26 mouse cellular contexts compared by ENCODE assay signal in the genomic region with DNA sequence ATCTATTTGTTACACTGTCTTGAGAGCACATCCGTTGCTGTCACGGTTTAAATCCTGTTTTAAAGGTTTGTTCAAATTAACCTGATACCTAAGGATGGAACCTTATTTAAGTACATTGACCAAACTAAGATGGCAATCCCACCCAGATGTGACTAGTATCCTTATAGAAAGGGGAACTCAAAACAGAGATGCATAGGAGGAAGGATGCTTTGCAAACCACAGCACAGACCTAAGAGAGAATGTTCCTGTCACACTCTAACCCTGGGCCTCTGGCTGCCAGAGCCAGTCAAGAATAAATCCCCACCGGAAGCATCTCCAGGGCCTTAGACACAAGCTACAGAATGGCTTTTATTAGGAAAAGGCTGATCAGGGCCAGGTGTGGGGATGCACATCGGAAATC. TPM values are rescaled to one million over a fixed set of nuclear protein-coding genes. Genes with fewer than 3 reads are reported as not detected.
DNase-seq lines count a peak whose midpoint lies in the region; ATAC-seq and TF ChIP-seq lines count a peak whose summit lies in the region.
"Had no signal": no experiment of that assay in that cellular context is flagged by ENCODE, and none has a peak within 500 bp of the region (broad histone marks: within the 10 kb centered on the region; RNA-seq: fewer than 3 reads in every experiment).

No protein-coding gene starts in this region.

- 0 out of 2 replicates have a peak, but pooled peaks have one; percentile 10 for TF ChIP-seq EP300 in CH12.LX (IDR thresholded peaks at IDR 0.05; ENCODE audit: low read length)

- no peak for TF ChIP-seq CTCF in CH12.LX (conservative IDR thresholded peaks at IDR 0.05 in 1 of 2, IDR thresholded peaks at IDR 0.05 in 1 of 2; ENCODE audit: low read depth in 2 of 2, low read length in 2 of 2)

- in situ Hi-C loops in CH12.LX (cut with MboI; ENCODE audit: low pct_ligation_motif_present, low pct_unique_long_range_greater_than_20kb, low sequenced_read_pairs) = no loop called here

- H3K36me3 ChIP-seq in CH12.LX (replicated peaks in 1 of 2; ENCODE audit: control insufficient read depth in 1 of 2, insufficient read depth in 1 of 2, low read length in 1 of 2) = peaks cover 0 to 2% of the 10 kb centered on the region in 2 experiments
- H3K36me3 ChIP-seq: embryonic facial prominence, embryonic 12.5 days; forebrain, embryonic 15.5 days; G1E had no signal

- H3K4me1 ChIP-seq in CH12.LX (ENCODE audit: control insufficient read depth in 1 of 2, insufficient read depth in 2 of 2) = peaks cover 7 to 73% of the 10 kb centered on the region in 2 experiments; a peak in 3 of 4 replicates
- H3K4me1 ChIP-seq: embryonic facial prominence, embryonic 12.5 days; forebrain, embryonic 13.5 days; forebrain, embryonic 15.5 days had no signal

- no peak for TF ChIP-seq POLR2A in CH12.LX (IDR thresholded peaks at IDR 0.05; ENCODE audit: low read depth, low read length)

- H3K4me2 ChIP-seq in CH12.LX (ENCODE audit: insufficient read depth, low read depth, poor library complexity, severe bottlenecking) = no peak overlapping the region
- H3K4me2 ChIP-seq: embryonic facial prominence, embryonic 12.5 days; forebrain, embryonic 13.5 days; forebrain, embryonic 15.5 days had no signal

- no peak overlapping the region for H3K4me3 ChIP-seq in CH12.LX (replicated peaks in 1 of 3; ENCODE audit: low read depth in 2 of 3, low read length in 2 of 3, poor library complexity in 1 of 3)
- H3K4me3 ChIP-seq: embryonic facial prominence, embryonic 12.5 days; forebrain, embryonic 13.5 days; forebrain, embryonic 15.5 days had no signal

- DNase-seq in CH12.LX (ENCODE audit: extremely low read depth) = no peak
- DNase-seq in gastrocnemius, adult 18-20 months (ENCODE audit: low spot score) = no peak
- DNase-seq in left cerebral cortex, adult 11 months (ENCODE audit: low spot score) = no peak
- no peak for DNase-seq in heart, adult 8-10 months (ENCODE audit: low spot score)
- DNase-seq: adrenal gland, adult 8-10 months; adrenal gland, postnatal 14 days; adrenal gland, postnatal 36 days; cerebellum, adult 11-12 months; cerebellum, adult 2 months; cerebellum, adult 9-11 months; cerebellum, postnatal 14 days; cerebellum, postnatal 36 days; forebrain, postnatal 0 days had no signal

- TF ChIP-seq RAD21 in CH12.LX (IDR thresholded peaks at IDR 0.05; ENCODE audit: low read depth, low read length) = no peak

- H3K9ac ChIP-seq in CH12.LX (ENCODE audit: insufficient read depth, low read depth) = no peak overlapping the region
- H3K9ac ChIP-seq: embryonic facial prominence, embryonic 12.5 days; forebrain, embryonic 13.5 days; forebrain, embryonic 15.5 days; forebrain, postnatal 0 days had no signal

- no peak overlapping the region for H3K27ac ChIP-seq in CH12.LX (ENCODE audit: insufficient read depth, low read depth)
- H3K27ac ChIP-seq: embryonic facial prominence, embryonic 12.5 days; forebrain, embryonic 13.5 days; forebrain, embryonic 15.5 days had no signal

- H3K27me3 ChIP-seq in CH12.LX (replicated peaks) = no peaks in the 10 kb centered on the region
- H3K27me3 ChIP-seq: embryonic facial prominence, embryonic 12.5 days; forebrain, embryonic 13.5 days; forebrain, embryonic 15.5 days; Patski had no signal

- dilution Hi-C loops in CH12.LX (cut with MboI; ENCODE audit: extremely low pct_ligation_motif_present, extremely low pct_unique_long_range_greater_than_20kb, low sequenced_read_pairs) = no loop called here

- H3K9me3 ChIP-seq in CH12.LX (replicated peaks; ENCODE audit: low read length) = no peaks in the 10 kb centered on the region
- H3K9me3 ChIP-seq: embryonic facial prominence, embryonic 12.5 days; forebrain, embryonic 13.5 days; forebrain, embryonic 15.5 days; G1E had no signal

- peaks cover 2% of the 10 kb centered on the region; the same call in 1 of the 2 replicates for H3K79me2 ChIP-seq in CH12.LX (replicated peaks; ENCODE audit: control insufficient read depth, extremely low read depth, insufficient read depth, poor library complexity, severe bottlenecking)

- peak; percentile 57 for ATAC-seq in common myeloid progenitor, adult 5-6 weeks (replicated peaks; ENCODE audit: low read depth, poor library complexity, severe bottlenecking)
- ATAC-seq in megakaryocyte, adult 5-6 weeks (ENCODE audit: poor library complexity, severe bottlenecking) = 0 out of 2 replicates have a peak, but pooled peaks have one; percentile 32
- 0 out of 2 replicates have a peak, but pooled peaks have one; percentile 18 for ATAC-seq in monocyte, adult 5-6 weeks (replicated peaks; ENCODE audit: insufficient number of reproducible peaks, low FRiP score, low TSS enrichment, poor library complexity, severe bottlenecking)
- ATAC-seq: activated CD4-positive, CD25-positive, alpha-beta regulatory T cell, adult 4 months; forebrain, embryonic 13.5 days; forebrain, embryonic 15.5 days; forebrain, postnatal 0 days; Patski had no signal

TF ChIP-seq in CH12.LX, 34 proteins besides CTCF, POLR2A, EP300 and RAD21:
- TF ChIP-seq USF2 (conservative IDR thresholded peaks at IDR 0.05; ENCODE audit: low read depth, low read length) (no peak), ZMIZ1 (IDR thresholded peaks at IDR 0.05; ENCODE audit: low read depth, low read length) (no peak), ZC3H11A (IDR thresholded peaks at IDR 0.05; ENCODE audit: low read depth, low read length) (no peak), HCFC1 (IDR thresholded peaks at IDR 0.05; ENCODE audit: low read depth, low read length) (no peak), E2F4 (IDR thresholded peaks at IDR 0.05; ENCODE audit: insufficient replicate concordance, low read depth, low read length) (no peak), ETS1 (conservative IDR thresholded peaks at IDR 0.05; ENCODE audit: low read depth, low read length) (no peak), MAFK (IDR thresholded peaks at IDR 0.05; ENCODE audit: insufficient replicate concordance, low read length) (no peak), NELFE (IDR thresholded peaks at IDR 0.05; ENCODE audit: low read depth, low read length) (no peak), MAX (IDR thresholded peaks at IDR 0.05; ENCODE audit: low read length) (no peak), RCOR1 (conservative IDR thresholded peaks at IDR 0.05; ENCODE audit: low read depth, low read length) (no peak), MEF2A (IDR thresholded peaks at IDR 0.05; ENCODE audit: borderline replicate concordance, low read depth, low read length) (no peak), PAX5 (IDR thresholded peaks at IDR 0.05; ENCODE audit: low read length) (no peak)
TF ChIP-seq in CH12.LX: peak in this region for 0.

RNA-seq across cellular contexts. Expression of gene Zbtb46, which starts 21.1 kb away (rescaled TPM):
- total RNA-seq in CH12.LX (2012; rRNA removed) (4.1 and 9.3 TPM in 2 replicates), CH12.LX (2014; rRNA removed) (6.2 and 6.7 TPM in 2 replicates)
- polyA plus RNA-seq in CH12.LX (2012; ENCODE audit: insufficient read length, low read depth) = 5.3 and 6.0 TPM in 2 replicates
- total RNA-seq in common myeloid progenitor, adult 5-6 weeks (2017) = 7.5 and 8.9 TPM in 2 replicates
- 1.4 and 2.5 TPM in 2 replicates for total RNA-seq in megakaryocyte, adult 5-6 weeks (2015)
- 2.3 and 3.9 TPM in 2 replicates for total RNA-seq in megakaryocyte, adult 5-6 weeks (2017)
- 2.3 to 4.3 TPM (median 3.8 TPM) in 3 replicates for total RNA-seq in monocyte, adult 5-6 weeks (2017)
- 1 to 10 TPM; 3.3 to 5.9 TPM for total RNA-seq in gastrocnemius, adult 18-20 months (2021)
- total RNA-seq in heart, adult 8-10 months (2022) = 10 to 100 TPM in 2 of 4 experiments, 1 to 10 TPM in 2; 8.9 to 11.5 (median 10.5) TPM
- polyA plus RNA-seq: G1E had no signal

RNA-seq across cellular contexts. Expression of gene Abhd16b, which starts 54.8 kb away (rescaled TPM):
- total RNA-seq in CH12.LX (2012; rRNA removed) (0.13 TPM in 1 of 2 replicates, not detected in the other), CH12.LX (2014; rRNA removed) (not detected in 2 replicates)
- 0.45 TPM in 1 of 2 replicates, not detected in the other for polyA plus RNA-seq in CH12.LX (2012; ENCODE audit: insufficient read length, low read depth)
- total RNA-seq in common myeloid progenitor, adult 5-6 weeks (2017) = not detected in 2 replicates
- total RNA-seq in megakaryocyte, adult 5-6 weeks (2015) = not detected in 2 replicates
- total RNA-seq in megakaryocyte, adult 5-6 weeks (2017) = not detected in 2 replicates
- total RNA-seq in monocyte, adult 5-6 weeks (2017) = not detected in 3 replicates
- not detected for total RNA-seq in gastrocnemius, adult 18-20 months (2021)
- not detected for total RNA-seq in heart, adult 8-10 months (2022)
- total RNA-seq: adrenal gland, adult 18-20 months; adrenal gland, adult 8-10 months; adrenal gland, postnatal 14 days; adrenal gland, postnatal 36 days; forebrain, postnatal 0 days; G1E had no signal
- polyA plus RNA-seq: activated CD4-positive, CD25-positive, alpha-beta regulatory T cell, adult 4 months; C2C12; cerebellum, adult 2 months; cortical plate, adult 2 months; forebrain, embryonic 11.5 days; forebrain, embryonic 13.5 days; forebrain, embryonic 15.5 days; forebrain, postnatal 0 days; G1E had no signal

RNA-seq across cellular contexts. Expression of gene Lime1, which starts 58.3 kb away (rescaled TPM):
- total RNA-seq in CH12.LX (2012; rRNA removed) = 59.7 and 61.8 TPM in 2 replicates
- 61.5 and 67.0 TPM in 2 replicates for total RNA-seq in CH12.LX (2014; rRNA removed)
- polyA plus RNA-seq in CH12.LX (2012; ENCODE audit: insufficient read length, low read depth) = 70.7 and 73.9 TPM in 2 replicates
- 9.2 and 30.3 TPM in 2 replicates for total RNA-seq in common myeloid progenitor, adult 5-6 weeks (2017)
- 21.5 and 25.4 TPM in 2 replicates for total RNA-seq in megakaryocyte, adult 5-6 weeks (2015)
- 20.4 and 28.9 TPM in 2 replicates for total RNA-seq in megakaryocyte, adult 5-6 weeks (2017)
- total RNA-seq in monocyte, adult 5-6 weeks (2017) = 55.7 to 137 TPM (median 104 TPM) in 3 replicates
- total RNA-seq in gastrocnemius, adult 18-20 months (2021) = 1 to 10 TPM; 3.8 to 4.5 TPM
- 1 to 10 TPM; 4.6 to 5.1 (median 4.8) TPM for total RNA-seq in heart, adult 8-10 months (2022)

RNA-seq across cellular contexts. Expression of gene Tpd52l2, which starts 58.8 kb away (rescaled TPM):
- total RNA-seq in CH12.LX (2012; rRNA removed) = 80.7 and 90.4 TPM in 2 replicates
- 126 and 127 TPM in 2 replicates for total RNA-seq in CH12.LX (2014; rRNA removed)
- 92.0 and 92.1 TPM in 2 replicates for polyA plus RNA-seq in CH12.LX (2012; ENCODE audit: insufficient read length, low read depth)
- total RNA-seq in common myeloid progenitor, adult 5-6 weeks (2017) = 148 and 155 TPM in 2 replicates
- total RNA-seq in megakaryocyte, adult 5-6 weeks (2015) = 37.8 and 55.2 TPM in 2 replicates
- total RNA-seq in megakaryocyte, adult 5-6 weeks (2017) = 61.6 and 102 TPM in 2 replicates
- total RNA-seq in monocyte, adult 5-6 weeks (2017) = 87.5 to 134 TPM (median 104 TPM) in 3 replicates
- total RNA-seq in gastrocnemius, adult 18-20 months (2021) = 10 to 100 TPM; 48.9 to 51.1 TPM
- 10 to 100 TPM; 65.6 to 72.6 (median 66.5) TPM for total RNA-seq in heart, adult 8-10 months (2022)
